Mouse (Mus musculus) neutrophil, adult 83 days (primary cell): ENCODE results near the gene Gm20896. TPM values are rescaled to one million over a fixed set of nuclear protein-coding genes. Genes with fewer than 3 reads are reported as not detected.

ENCODE experiments used
- total RNA-seq, 2 experiments: library from RNA; stranded (reverse); gene quantifications; one replicate each; pipeline ENCODE4 v1.2.4; 2023

The Gm20896 gene
- total RNA-seq = not detected

DNA sequence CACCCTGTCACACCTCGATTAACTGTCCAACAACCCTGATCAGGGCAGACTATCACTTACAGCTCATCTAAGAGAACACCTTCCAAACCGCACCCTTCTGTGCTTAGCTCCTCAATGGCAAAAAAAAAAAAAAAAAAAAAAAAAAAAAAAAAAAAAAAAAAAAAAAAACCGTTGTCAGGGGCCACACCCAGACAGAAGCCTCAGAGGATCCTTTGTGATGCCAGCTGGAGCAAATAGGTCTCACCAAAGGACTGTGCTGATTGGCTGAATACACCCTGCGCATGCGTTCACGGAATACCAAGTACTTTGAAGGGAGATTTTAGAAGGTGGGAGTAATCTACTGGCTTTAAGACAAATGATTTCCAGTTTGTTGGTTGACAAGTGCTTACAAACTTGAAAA lies at the start of gene Gm20896:
Gm20896 (minus strand) TSS at position 101 of the 400 bp plus-strand sequence.

